Comparison of ENCODE assay signal across 8 mouse cellular contexts in the genomic region with DNA sequence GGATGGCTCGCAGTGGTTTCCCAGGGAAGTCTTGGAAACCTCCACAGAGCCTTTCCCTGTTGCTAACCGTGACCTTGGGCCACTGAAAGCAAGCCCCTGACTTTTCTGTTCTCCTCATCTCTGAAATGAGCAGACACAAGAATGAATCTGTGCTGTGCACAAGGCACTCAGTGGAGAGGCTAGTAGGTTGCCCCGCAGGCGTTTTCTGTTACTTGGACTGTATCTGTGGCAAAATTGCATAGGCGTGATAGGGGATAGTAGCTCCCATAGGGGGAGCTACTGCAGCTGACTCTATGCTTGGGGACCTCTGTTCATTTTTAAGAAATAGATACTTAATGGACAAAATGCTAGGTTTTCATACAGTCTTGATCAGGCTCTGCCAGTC. TPM values are rescaled to one million over a fixed set of nuclear protein-coding genes. Genes with fewer than 3 reads are reported as not detected.
A peak's percentile ranks its signal among the peaks of the same experiment; 100 is the strongest.
DNase-seq lines count a peak whose midpoint lies in the region; ATAC-seq and TF ChIP-seq lines count a peak whose summit lies in the region.

No protein-coding gene starts in this region.

- H3K27ac ChIP-seq in thymus, adult 2 months (ENCODE audit: control insufficient read depth, insufficient read depth, low read length): no peak overlapping the region
- H3K27ac ChIP-seq in limb, embryonic 15.5 days: no peak overlapping the region

- H3K36me3 ChIP-seq in thymus, adult 2 months (ENCODE audit: control insufficient read depth, insufficient read depth, low read length): no peaks in the 10 kb centered on the region
- no peaks in the 10 kb centered on the region for H3K36me3 ChIP-seq in limb, embryonic 15.5 days

- H3K4me2 ChIP-seq in limb, embryonic 15.5 days: peak overlapping the region; percentile 88

- no peak for ATAC-seq in limb, embryonic 15.5 days (ENCODE audit: insufficient number of reproducible peaks, low FRiP score, low TSS enrichment, low read depth)

- peak overlapping the region; percentile 92; the same call in 1 of the 2 replicates for H3K4me3 ChIP-seq in thymus, adult 2 months (ENCODE audit: control insufficient read depth, insufficient read depth, low read length)
- peak overlapping the region; percentile 60 for H3K4me3 ChIP-seq in limb, embryonic 15.5 days

- H3K4me1 ChIP-seq in thymus, adult 2 months (replicated peaks; ENCODE audit: control insufficient read depth, insufficient read depth, low read length): peaks cover 6% of the 10 kb centered on the region
- H3K4me1 ChIP-seq in limb, embryonic 15.5 days: peaks cover 14% of the 10 kb centered on the region

- DNase-seq in embryo, embryonic 11 days: peak; percentile 37
- DNase-seq in embryo, embryonic 9.5 days (ENCODE audit: extremely low spot score): no peak
- peak; percentile 7 for DNase-seq in thymus, adult 2 months
- no peak for DNase-seq in thymus, postnatal 10 days (ENCODE audit: low spot score in 2 of 2)
- DNase-seq in ovary, postnatal 36 days (ENCODE audit: low spot score): no peak
- no peak for DNase-seq in spleen, postnatal 4 days (ENCODE audit: low spot score in 2 of 2)
- no peak for DNase-seq in spleen, postnatal 10 days (ENCODE audit: low spot score in 2 of 2)

- TF ChIP-seq POLR2A in thymus, adult 2 months (IDR thresholded peaks at IDR 0.05; ENCODE audit: control insufficient read depth, extremely low read depth, insufficient read depth, low read length, poor library complexity): no peak

- no peaks in the 10 kb centered on the region for H3K27me3 ChIP-seq in thymus, adult 2 months (ENCODE audit: control insufficient read depth, insufficient read depth, low read length)
- no peaks in the 10 kb centered on the region for H3K27me3 ChIP-seq in limb, embryonic 15.5 days

- H3K9ac ChIP-seq in limb, embryonic 15.5 days: peak overlapping the region; percentile 46

- 33% methylated on average over 5 of the region's 5 CpGs for WGBS in thymus, adult 2 months
- 16% methylated on average over 5 of the region's 5 CpGs for WGBS in limb, embryonic 15.5 days

- TF ChIP-seq CTCF in thymus, adult 2 months (IDR thresholded peaks at IDR 0.05; ENCODE audit: borderline replicate concordance, control insufficient read depth, extremely low read depth, insufficient read depth, low read length, poor library complexity): no peak

- H3K9me3 ChIP-seq in limb, embryonic 15.5 days: no peaks in the 10 kb centered on the region

RNA-seq across cellular contexts. Expression of gene Wwox, which starts 0.7 kb away (rescaled TPM):
- polyA plus RNA-seq in thymus, adult 2 months (2012; rRNA removed): 8.4 and 8.8 TPM in 2 replicates
- polyA plus RNA-seq in limb, embryonic 15.5 days (2015; fragmentation: Nextera tagmentation; extraction: Ambion mirVana): 10.4 and 10.8 TPM in 2 replicates

RNA-seq across cellular contexts. Expression of gene Clec3a, which starts 22.3 kb away (rescaled TPM):
- polyA plus RNA-seq in thymus, adult 2 months (2012; rRNA removed): not detected in 2 replicates
- polyA plus RNA-seq in limb, embryonic 15.5 days (2015; fragmentation: Nextera tagmentation; extraction: Ambion mirVana): 8.5 and 9.5 TPM in 2 replicates

Comparison
In these comparisons a context has a peak if more than half of its experiments do, and no peak if none do; other contexts are left out.
1. DNase-seq: peak in embryo, embryonic 11 days (single experiment) and thymus, adult 2 months (single experiment); none in embryo, embryonic 9.5 days (single experiment), thymus, postnatal 10 days (0 of 2), ovary, postnatal 36 days (single experiment), spleen, postnatal 4 days (0 of 2) and spleen, postnatal 10 days (0 of 2).